Mouse (Mus musculus) ES-E14 (cell line): ENCODE measurements around the gene Cldn2. TPM values are rescaled to one million over a fixed set of nuclear protein-coding genes. Genes with fewer than 3 reads are reported as not detected.

Experiments used
- DNase-seq: peaks from one replicate; pipeline ENCODE4 v3.0.0-alpha.2; 2013; ENCODE audit warnings: low read depth, low spot score
- H3K27ac ChIP-seq: 2 replicates; pipeline ENCODE4 v1.5.1; 2012; ENCODE audit warnings: low read depth, mild to moderate bottlenecking, low read length, moderate library complexity, mixed read lengths; ENCODE audit not compliant: poor library complexity, insufficient read depth, severe bottlenecking
- H3K36me3 ChIP-seq: 2 replicates; pipeline ENCODE4 v1.6.1; 2012; ENCODE audit warnings: mild to moderate bottlenecking, low read length, moderate library complexity, mixed read lengths; ENCODE audit not compliant: control insufficient read depth, poor library complexity, insufficient read depth, severe bottlenecking
- H3K4me1 ChIP-seq, 2 experiments: fragments of 150-350 bp in 1 of 2; sonication (generic) in 1 of 2; 2 replicates each; pipeline ENCODE4 v1.6.1; 2012; ENCODE audit warnings: low read length in 2 of 2, mild to moderate bottlenecking in 1 of 2, mixed read lengths in 1 of 2; ENCODE audit not compliant: control insufficient read depth in 2 of 2, insufficient read depth in 2 of 2, poor library complexity in 1 of 2
- H3K4me3 ChIP-seq, 2 experiments: fragments of 150-350 bp in 1 of 2; sonication (generic) in 1 of 2; 2 replicates each; pipeline ENCODE4 v1.5.1; 2012; ENCODE audit warnings: low read length in 2 of 2, low read depth in 1 of 2, mild to moderate bottlenecking in 1 of 2, mixed read lengths in 1 of 2; ENCODE audit not compliant: insufficient read depth in 1 of 2, poor library complexity in 1 of 2, severe bottlenecking in 1 of 2
- H3K9ac ChIP-seq: 2 replicates; pipeline ENCODE4 v1.6.1; 2012; ENCODE audit warnings: low read depth, mild to moderate bottlenecking, low read length, mixed read lengths; ENCODE audit not compliant: poor library complexity, insufficient read depth, severe bottlenecking
- H3K9me3 ChIP-seq: fragments of 150-350 bp; sonication (generic); 2 replicates; pipeline ENCODE4 v1.6.1; 2012; ENCODE audit warnings: low read depth, mild to moderate bottlenecking, low read length; ENCODE audit not compliant: control insufficient read depth, insufficient read depth
- CHD2 ChIP-seq: IDR thresholded peaks from 2 replicates; pipeline ENCODE4 v1.6.1; 2014; ENCODE audit warnings: mild to moderate bottlenecking, low read depth, low read length, inconsistent platforms
- HCFC1 ChIP-seq: IDR thresholded peaks from 2 replicates; pipeline ENCODE4 v1.6.1; 2012; ENCODE audit warnings: low read length, inconsistent platforms, borderline replicate concordance; ENCODE audit not compliant: insufficient read depth
- MAFK ChIP-seq: IDR thresholded peaks from 2 replicates; pipeline ENCODE4 v1.6.1; 2014; ENCODE audit warnings: mild to moderate bottlenecking, low read depth, low read length, inconsistent platforms; ENCODE audit not compliant: insufficient read depth
- ZC3H11A ChIP-seq: IDR thresholded peaks from 2 replicates; pipeline ENCODE4 v1.6.1; 2012; ENCODE audit warnings: low read depth, mild to moderate bottlenecking, inconsistent platforms, low read length, borderline replicate concordance
- ZNF384 ChIP-seq: IDR thresholded peaks from 2 replicates; pipeline ENCODE4 v1.6.1; 2012; ENCODE audit warnings: low read depth, low read length, inconsistent platforms
- in situ Hi-C, 2 experiments: fragments of 600-800 bp; cut with MboI; formaldehyde crosslinking; loops; one replicate each; pipeline ENCODE4 v1.15.1; 2025; ENCODE audit warnings: low sequenced_read_pairs in 2 of 2, inconsistent platforms in 1 of 2; ENCODE audit not compliant: unreplicated experiment in 2 of 2
- total RNA-seq: library from RNA; depleted of rRNA; stranded (reverse); fragments of 300-350 nt; gene quantifications from 2 replicates; pipeline ENCODE4 v1.2.3, GENCODE M21; 2012; rRNA removed

Gene Cldn2
- total RNA-seq, 1 experiment, result 0.67 TPM

GRCm38 (mm10) chrX:139839057-139839456 is 38.4 kb downstream of the Cldn2 start:
- H3K27ac ChIP-seq, result no peak overlapping the region
- no peak overlapping the region for H3K4me3 ChIP-seq
- no peaks in the 10 kb centered on the region for H3K9me3 ChIP-seq
- TF ChIP-seq CHD2 (no peak), HCFC1 (no peak), ZNF384 (no peak), ZC3H11A (no peak), MAFK (no peak)
- in situ Hi-C loops, result loop anchor here in 1 of 2 experiments (10.0 kb wide), 1 partner anchor 64 kb away; no protein-coding TSS in a partner anchor
- no peaks in the 10 kb centered on the region for H3K4me1 ChIP-seq
- no peaks in the 10 kb centered on the region for H3K36me3 ChIP-seq
- H3K9ac ChIP-seq, result no peak overlapping the region
- DNase-seq, result no peak

- TF ChIP-seq HCFC1 (no peak), ZNF384 (no peak), CHD2 (no peak), MAFK (no peak), ZC3H11A (no peak)
- Histone ChIP-seq H3K4me3 (no peak overlapping the region), H3K36me3 (no peaks in the 10 kb centered on the region), H3K4me1 (no peaks in the 10 kb centered on the region), H3K27ac (no peak overlapping the region), H3K9ac (no peak overlapping the region), H3K9me3 (no peaks in the 10 kb centered on the region)
- in situ Hi-C loops, result no loop called here
- no peak for DNase-seq
Measured at GRCm38 (mm10) chrX:139841091-139841490, 40.5 kb downstream of the Cldn2 start.

GRCm38 (mm10) chrX:139854795-139855194 is 54.2 kb downstream of the Cldn2 start:
- in situ Hi-C loops, result no loop called here
- Histone ChIP-seq H3K36me3 (no peaks in the 10 kb centered on the region), H3K4me3 (no peak overlapping the region), H3K9ac (no peak overlapping the region), H3K4me1 (no peaks in the 10 kb centered on the region), H3K9me3 (no peaks in the 10 kb centered on the region), H3K27ac (no peak overlapping the region)
- no peak for TF ChIP-seq ZC3H11A
- no peak for TF ChIP-seq ZNF384
- TF ChIP-seq HCFC1, result no peak
- no peak for TF ChIP-seq MAFK
- no peak for TF ChIP-seq CHD2
- no peak for DNase-seq

- Histone ChIP-seq H3K4me1 (no peaks in the 10 kb centered on the region), H3K9me3 (no peaks in the 10 kb centered on the region), H3K9ac (no peak overlapping the region), H3K27ac (no peak overlapping the region), H3K4me3 (no peak overlapping the region), H3K36me3 (no peaks in the 10 kb centered on the region)
- in situ Hi-C loops, result no loop called here
- no peak for DNase-seq
- TF ChIP-seq HCFC1 (no peak), ZNF384 (no peak), CHD2 (no peak), MAFK (no peak), ZC3H11A (no peak)
Measured at GRCm38 (mm10) chrX:139859402-139859801, 58.8 kb downstream of the Cldn2 start.

Other genes with a start within 250 kb of the Cldn2 start
- gene Rnf128, start 237.5 kb upstream of the Cldn2 start, total RNA-seq, result 23.3 and 42.1 TPM in 2 replicates
- 0.85 and 1.9 TPM in 2 replicates for gene Tbc1d8b, start 115.8 kb upstream of the Cldn2 start, total RNA-seq
- not detected in 2 replicates for gene Gm15013, start 86.3 kb upstream of the Cldn2 start, total RNA-seq
- 6.9 and 7.5 TPM in 2 replicates for gene Ripply1, start 18.5 kb upstream of the Cldn2 start, total RNA-seq
- 3.4 and 8.0 TPM in 2 replicates for gene Morc4, start 70.8 kb downstream of the Cldn2 start, total RNA-seq
- 20.7 and 20.8 TPM in 2 replicates for gene Rbm41, start 197.8 kb downstream of the Cldn2 start, total RNA-seq